Mouse (Mus musculus): ENCODE data around the gene Ubash3b.

The Ubash3b gene

GRCm38 (mm10) chr9:41136691-41137467, 24.6 kb downstream of the Ubash3b start:
- DNase-seq (ENCODE audit: extremely low read depth, insufficient read length, low spot score): no peak

GRCm38 (mm10) chr9:41136273-41136672, 25.2 kb downstream of the Ubash3b start:
- no peak for DNase-seq (ENCODE audit: extremely low read depth, insufficient read length, low spot score)

GRCm38 (mm10) chr9:41134907-41135306, 26.6 kb downstream of the Ubash3b start:
- no peak for DNase-seq (ENCODE audit: extremely low read depth, insufficient read length, low spot score)

GRCm38 (mm10) chr9:41130563-41130962, 30.9 kb downstream of the Ubash3b start:
- DNase-seq (ENCODE audit: extremely low read depth, insufficient read length, low spot score): no peak

GRCm38 (mm10) chr9:41129802-41130480, 31.6 kb downstream of the Ubash3b start:
- DNase-seq (ENCODE audit: extremely low read depth, insufficient read length, low spot score): no peak

- no peak for DNase-seq (ENCODE audit: extremely low read depth, insufficient read length, low spot score)
These were observed 32.2 kb downstream of the Ubash3b start for GRCm38 (mm10) chr9:41129273-41129672.

GRCm38 (mm10) chr9:41126723-41127122, 34.8 kb downstream of the Ubash3b start:
- DNase-seq (ENCODE audit: extremely low read depth, insufficient read length, low spot score): no peak

GRCm38 (mm10) chr9:41124305-41124704, 37.2 kb downstream of the Ubash3b start:
- DNase-seq (ENCODE audit: extremely low read depth, insufficient read length, low spot score): no peak

- DNase-seq (ENCODE audit: extremely low read depth, insufficient read length, low spot score): no peak
These were observed 38.9 kb downstream of the Ubash3b start for GRCm38 (mm10) chr9:41122390-41123110.

- no peak for DNase-seq (ENCODE audit: extremely low read depth, insufficient read length, low spot score)
These were observed 39.7 kb downstream of the Ubash3b start for GRCm38 (mm10) chr9:41121701-41122354.

GRCm38 (mm10) chr9:41119958-41120357, 41.5 kb downstream of the Ubash3b start:
- DNase-seq (ENCODE audit: extremely low read depth, insufficient read length, low spot score): no peak

GRCm38 (mm10) chr9:41118065-41118464, 43.4 kb downstream of the Ubash3b start:
- DNase-seq (ENCODE audit: extremely low read depth, insufficient read length, low spot score): no peak

GRCm38 (mm10) chr9:41116126-41116525, 45.4 kb downstream of the Ubash3b start:
- DNase-seq (ENCODE audit: extremely low read depth, insufficient read length, low spot score): no peak

GRCm38 (mm10) chr9:41114367-41114766, 47.1 kb downstream of the Ubash3b start:
- DNase-seq (ENCODE audit: extremely low read depth, insufficient read length, low spot score): no peak

- DNase-seq (ENCODE audit: extremely low read depth, insufficient read length, low spot score): no peak
These were observed 51.7 kb downstream of the Ubash3b start for GRCm38 (mm10) chr9:41109749-41110148.

- DNase-seq (ENCODE audit: extremely low read depth, insufficient read length, low spot score): no peak
These were observed 52.9 kb downstream of the Ubash3b start for GRCm38 (mm10) chr9:41108324-41109180.

GRCm38 (mm10) chr9:41105201-41105643, 56.3 kb downstream of the Ubash3b start:
- no peak for DNase-seq (ENCODE audit: extremely low read depth, insufficient read length, low spot score)

GRCm38 (mm10) chr9:41103722-41104121, 57.8 kb downstream of the Ubash3b start:
- DNase-seq (ENCODE audit: extremely low read depth, insufficient read length, low spot score): no peak

GRCm38 (mm10) chr9:41102613-41103012, 58.9 kb downstream of the Ubash3b start:
- DNase-seq (ENCODE audit: extremely low read depth, insufficient read length, low spot score): no peak

- DNase-seq (ENCODE audit: extremely low read depth, insufficient read length, low spot score): no peak
These were observed 61.6 kb downstream of the Ubash3b start for GRCm38 (mm10) chr9:41099897-41100296.

Measured in 3134 (cell line).